Mouse (Mus musculus): ENCODE measurements at regions not wholly inside any gene's neighbourhood (a gene's known extent, or its start where the extent isn't known, plus 50 kb on each side); places are given as distances from the start of the nearest gene placed in this dataset.

DNA sequence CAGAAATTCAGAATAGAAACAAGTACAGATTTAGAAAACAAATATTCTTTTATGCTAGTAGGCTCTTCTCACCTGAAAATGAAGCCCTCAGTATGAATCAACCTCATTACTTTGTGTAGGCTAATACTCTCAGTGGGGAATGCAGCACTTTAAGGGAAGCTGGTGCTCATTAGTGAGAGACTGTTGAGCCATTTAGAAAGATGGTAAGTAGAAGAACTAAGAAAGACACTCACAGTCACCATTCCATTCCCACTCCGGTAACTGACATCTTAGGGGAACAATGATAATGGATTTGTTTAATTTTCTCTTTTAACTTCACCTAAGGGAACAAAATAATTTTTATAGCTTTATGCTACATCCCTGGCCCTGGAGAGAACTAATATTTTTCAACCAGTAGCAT lies 648.0 kb upstream of the Nova1 start:
- Histone ChIP-seq H3K79me2 (ENCODE audit: control insufficient read depth, insufficient read depth, low read length, poor library complexity) (no peaks in the 10 kb centered on the region), H3K9ac (ENCODE audit: control insufficient read depth, low read depth, low read length, poor library complexity, severe bottlenecking) (no peak overlapping the region), H3K36me3 (ENCODE audit: control insufficient read depth in 1 of 2, insufficient read depth in 2 of 2, low read length in 2 of 2) (no peaks in the 10 kb centered on the region), H3K27me3 (ENCODE audit: control insufficient read depth in 1 of 2, insufficient read depth in 2 of 2, low read length in 2 of 2) (no peaks in the 10 kb centered on the region), H3K4me3 (ENCODE audit: control insufficient read depth in 1 of 2, insufficient read depth in 1 of 2, low read depth in 2 of 2, low read length in 2 of 2) (no peak overlapping the region), H3K9me3 (replicated peaks; ENCODE audit: insufficient read depth, low read length) (no peaks in the 10 kb centered on the region), H3K27ac (ENCODE audit: control insufficient read depth, low read depth, low read length) (no peak overlapping the region), H3K4me1 (ENCODE audit: control insufficient read depth in 1 of 2, insufficient read depth in 2 of 2, low read length in 2 of 2) (no peaks in the 10 kb centered on the region)
- DNase-seq (ENCODE audit: low read depth, low spot score): no peak
- TF ChIP-seq ZNF384 (IDR thresholded peaks at IDR 0.05; ENCODE audit: low read depth, low read length) (no peak), MYB (IDR thresholded peaks at IDR 0.05; ENCODE audit: low read depth, low read length) (no peak), USF2 (IDR thresholded peaks at IDR 0.05; ENCODE audit: borderline replicate concordance in 1 of 2, insufficient read depth in 1 of 2, low read depth in 1 of 2, low read length in 2 of 2) (no peak)

- no peak for TF ChIP-seq JUND (IDR thresholded peaks at IDR 0.05; ENCODE audit: low read depth, low read length)
- DNase-seq (ENCODE audit: low read depth, low spot score): no peak
Observed at GRCm38 (mm10) chr12:47465924-47466323, 647.2 kb upstream of the Nova1 start.

GRCm38 (mm10) chr12:47431669-47432068 lies 612.9 kb upstream of the Nova1 start:
- Histone ChIP-seq H3K9me3 (replicated peaks; ENCODE audit: insufficient read depth, low read length) (no peaks in the 10 kb centered on the region), H3K79me2 (ENCODE audit: control insufficient read depth, insufficient read depth, low read length, poor library complexity) (no peaks in the 10 kb centered on the region), H3K4me3 (ENCODE audit: control insufficient read depth in 1 of 2, insufficient read depth in 1 of 2, low read depth in 2 of 2, low read length in 2 of 2) (no peak overlapping the region), H3K4me1 (ENCODE audit: control insufficient read depth in 1 of 2, insufficient read depth in 2 of 2, low read length in 2 of 2) (no peaks in the 10 kb centered on the region), H3K27me3 (ENCODE audit: control insufficient read depth in 1 of 2, insufficient read depth in 2 of 2, low read length in 2 of 2) (no peaks in the 10 kb centered on the region), H3K27ac (ENCODE audit: control insufficient read depth, low read depth, low read length) (no peak overlapping the region), H3K9ac (ENCODE audit: control insufficient read depth, low read depth, low read length, poor library complexity, severe bottlenecking) (no peak overlapping the region), H3K36me3 (ENCODE audit: control insufficient read depth in 1 of 2, insufficient read depth in 2 of 2, low read length in 2 of 2) (peaks cover 0 to 2% of the 10 kb centered on the region in 2 experiments; a peak in 1 of 4 replicates)
- DNase-seq (ENCODE audit: low read depth, low spot score): peak; percentile 14
- TF ChIP-seq MAX (IDR thresholded peaks at IDR 0.05; ENCODE audit: low read length) (no peak), ZMIZ1 (IDR thresholded peaks at IDR 0.05; ENCODE audit: low read depth, low read length) (no peak), TCF12 (IDR thresholded peaks at IDR 0.05; ENCODE audit: low read depth, low read length) (peak; percentile 50; the same call in 1 of the 2 replicates)

More at GRCm38 (mm10) chr12:47465924-47466323, 647.2 kb upstream of the Nova1 start:
- Histone ChIP-seq H3K9me3 (replicated peaks; ENCODE audit: insufficient read depth, low read length) (no peaks in the 10 kb centered on the region), H3K79me2 (ENCODE audit: control insufficient read depth, insufficient read depth, low read length, poor library complexity) (no peaks in the 10 kb centered on the region), H3K4me1 (ENCODE audit: control insufficient read depth in 1 of 2, insufficient read depth in 2 of 2, low read length in 2 of 2) (no peaks in the 10 kb centered on the region), H3K27ac (ENCODE audit: control insufficient read depth, low read depth, low read length) (no peak overlapping the region), H3K4me3 (ENCODE audit: control insufficient read depth in 1 of 2, insufficient read depth in 1 of 2, low read depth in 2 of 2, low read length in 2 of 2) (no peak overlapping the region), H3K27me3 (ENCODE audit: control insufficient read depth in 1 of 2, insufficient read depth in 2 of 2, low read length in 2 of 2) (no peaks in the 10 kb centered on the region), H3K9ac (ENCODE audit: control insufficient read depth, low read depth, low read length, poor library complexity, severe bottlenecking) (no peak overlapping the region), H3K36me3 (ENCODE audit: control insufficient read depth in 1 of 2, insufficient read depth in 2 of 2, low read length in 2 of 2) (no peaks in the 10 kb centered on the region)

DNA sequence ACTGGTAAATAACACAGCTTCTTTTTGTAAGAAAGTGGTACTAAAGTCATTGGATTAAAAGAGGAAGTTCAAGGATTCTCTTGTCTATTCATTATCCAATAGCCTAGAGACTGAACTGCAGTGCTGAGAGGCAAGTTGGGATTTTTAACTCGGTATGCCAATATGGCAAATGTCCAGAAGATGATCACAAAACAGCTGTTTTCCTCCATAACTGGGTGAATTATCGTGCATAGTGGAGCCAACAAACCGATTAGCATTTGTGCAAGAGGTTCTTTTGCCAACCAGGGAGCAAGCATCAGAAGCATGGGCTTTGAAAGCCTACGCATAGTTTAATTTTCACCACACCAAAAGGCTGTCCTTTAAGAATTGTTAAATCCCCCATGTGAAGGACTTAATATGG lies 593.5 kb upstream of the Nova1 start:
- Histone ChIP-seq H3K4me3 (ENCODE audit: control insufficient read depth in 1 of 2, insufficient read depth in 1 of 2, low read depth in 2 of 2, low read length in 2 of 2) (no peak overlapping the region), H3K9ac (ENCODE audit: control insufficient read depth, low read depth, low read length, poor library complexity, severe bottlenecking) (no peak overlapping the region), H3K79me2 (ENCODE audit: control insufficient read depth, insufficient read depth, low read length, poor library complexity) (no peaks in the 10 kb centered on the region), H3K36me3 (ENCODE audit: control insufficient read depth in 1 of 2, insufficient read depth in 2 of 2, low read length in 2 of 2) (no peaks in the 10 kb centered on the region), H3K27ac (ENCODE audit: control insufficient read depth, low read depth, low read length) (no peak overlapping the region), H3K4me1 (ENCODE audit: control insufficient read depth in 1 of 2, insufficient read depth in 2 of 2, low read length in 2 of 2) (no peaks in the 10 kb centered on the region), H3K27me3 (ENCODE audit: control insufficient read depth in 1 of 2, insufficient read depth in 2 of 2, low read length in 2 of 2) (no peaks in the 10 kb centered on the region), H3K9me3 (replicated peaks; ENCODE audit: insufficient read depth, low read length) (no peaks in the 10 kb centered on the region)
- TF ChIP-seq KAT2A (conservative IDR thresholded peaks at IDR 0.05; ENCODE audit: low read depth, low read length) (no peak), HCFC1 (IDR thresholded peaks at IDR 0.05; ENCODE audit: low read depth, low read length) (no peak), TAL1 (IDR thresholded peaks at IDR 0.05; ENCODE audit: low read length) (no peak), TCF12 (IDR thresholded peaks at IDR 0.05; ENCODE audit: low read depth, low read length) (no peak), GATA1 (IDR thresholded peaks at IDR 0.05; ENCODE audit: low read depth, low read length) (no peak), RAD21 (IDR thresholded peaks at IDR 0.05; ENCODE audit: low read depth, low read length) (no peak), NELFE (IDR thresholded peaks at IDR 0.05; ENCODE audit: low read depth, low read length) (no peak), ZKSCAN1 (IDR thresholded peaks at IDR 0.05; ENCODE audit: low read depth, low read length) (no peak), JUND (IDR thresholded peaks at IDR 0.05; ENCODE audit: low read depth, low read length) (no peak), USF2 (IDR thresholded peaks at IDR 0.05; ENCODE audit: borderline replicate concordance in 1 of 2, insufficient read depth in 1 of 2, low read depth in 1 of 2, low read length in 2 of 2) (no peak), EP300 (IDR thresholded peaks at IDR 0.05; ENCODE audit: low read depth in 1 of 2, low read length in 2 of 2) (no peak)
- DNase-seq (ENCODE audit: low read depth, low spot score): peak; percentile 7

Data from MEL (cell line).